Mouse (Mus musculus): ENCODE measurements around the gene Dyrk1a.
A peak's percentile ranks its signal among the peaks of the same experiment; 100 is the strongest.

Dyrk1a gene

DNA sequence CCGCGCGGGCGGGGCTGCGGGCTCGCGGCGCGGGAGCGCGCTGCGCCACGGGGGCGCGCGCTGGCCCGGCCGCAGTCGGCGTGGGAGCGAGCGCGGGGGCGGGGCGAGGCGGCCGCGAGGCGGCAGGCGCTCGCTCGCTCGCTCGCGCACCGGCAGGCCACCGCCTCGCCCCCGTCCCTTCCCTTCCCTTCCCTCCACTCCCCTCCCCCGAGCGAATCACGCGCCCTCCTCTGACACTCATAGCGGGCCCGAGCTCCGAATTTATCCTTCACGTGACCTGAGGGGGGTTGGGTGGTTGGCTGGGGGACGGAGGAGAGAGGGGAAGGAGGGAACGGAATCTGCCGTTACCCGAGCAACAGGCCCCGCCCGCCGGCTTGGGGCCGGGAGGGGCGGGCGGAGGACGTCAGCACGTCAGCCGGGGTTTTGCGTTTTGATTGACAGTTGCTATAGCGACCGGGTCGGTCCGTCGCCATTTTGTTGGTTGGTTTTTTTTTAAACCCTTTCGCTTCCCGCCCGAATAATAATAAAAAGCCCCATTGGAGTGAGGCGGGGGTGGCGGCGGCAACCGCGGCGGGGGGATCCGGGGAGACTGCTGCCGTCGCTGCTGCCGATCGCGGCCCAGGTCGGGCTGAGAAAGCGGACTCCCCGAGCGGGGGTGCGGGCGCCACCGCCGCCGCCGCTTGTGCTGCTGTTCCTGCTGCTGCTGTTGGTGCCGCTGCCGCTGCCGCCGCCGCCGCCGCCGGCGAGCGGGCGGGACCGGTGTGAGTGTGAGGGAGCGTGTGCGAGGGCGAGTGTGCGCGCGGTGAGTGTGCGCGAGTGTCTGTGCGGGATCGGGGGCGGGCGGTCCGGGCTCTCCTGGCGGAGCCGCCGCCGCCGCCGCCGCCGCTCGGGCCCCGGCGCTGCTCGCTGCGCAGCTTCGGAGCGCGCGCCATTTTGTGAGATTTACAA, at the start of gene Dyrk1a:
Gene Dyrk1a (plus strand): TSS at position 782 of the 948 bp plus-strand sequence.
- DNase-seq: peak; percentile 99

DNA sequence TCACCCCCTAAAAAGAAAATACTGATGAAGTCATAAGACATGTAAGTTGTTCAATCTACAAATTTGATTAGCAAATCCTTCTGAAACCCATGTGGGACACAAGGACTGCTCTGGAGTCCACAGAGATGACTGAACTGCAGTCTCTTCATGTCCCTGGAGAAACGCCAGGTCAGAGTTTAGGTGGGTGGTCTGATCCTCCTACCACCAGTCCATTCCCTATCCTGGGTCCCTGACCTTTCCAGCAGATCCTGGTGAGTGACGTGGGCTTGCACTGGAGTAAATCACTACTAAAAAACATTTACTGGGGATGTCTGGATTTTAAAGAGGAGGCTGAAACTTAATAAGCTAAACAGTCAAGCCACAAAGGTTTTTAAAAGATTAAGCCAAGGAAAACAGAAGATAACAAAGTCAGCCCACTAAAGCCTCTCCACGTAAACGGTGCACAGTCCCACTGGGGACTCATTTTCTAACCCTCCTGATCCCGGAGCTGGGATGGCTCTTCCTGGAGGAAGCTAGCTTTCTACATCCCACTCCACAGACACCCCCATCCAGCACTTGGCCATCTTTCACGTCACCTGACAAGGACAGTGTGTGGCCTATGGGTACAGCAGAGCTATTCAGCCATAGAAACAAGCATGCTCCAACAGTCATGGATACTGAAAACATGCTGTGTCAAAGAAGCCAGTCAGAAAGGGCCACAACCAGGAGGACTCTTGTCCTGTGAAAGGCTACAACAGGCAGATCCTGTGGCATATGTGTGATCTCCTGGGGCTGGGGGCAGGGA, 46.0 kb upstream of the Dyrk1a start:
- no peak for DNase-seq

DNA sequence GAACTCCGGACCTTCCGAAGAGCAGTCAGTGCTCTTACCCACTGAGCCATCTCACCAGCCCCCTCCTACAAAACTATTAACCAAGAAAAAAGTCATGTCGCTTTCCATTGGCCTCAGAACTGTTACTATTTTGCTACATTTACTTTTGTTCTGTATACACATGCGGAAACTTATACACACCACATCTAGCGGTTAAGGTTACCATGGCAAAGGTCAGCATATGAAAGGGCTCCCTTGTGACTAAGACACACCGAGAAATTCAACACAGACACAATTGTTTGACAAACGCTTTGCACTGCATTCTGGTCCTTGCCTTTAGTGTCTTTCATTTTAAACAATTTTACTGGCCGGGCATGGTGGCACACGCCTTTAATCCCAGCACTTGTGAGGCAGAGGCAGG, 45.1 kb upstream of the Dyrk1a start:
- DNase-seq: no peak

DNA sequence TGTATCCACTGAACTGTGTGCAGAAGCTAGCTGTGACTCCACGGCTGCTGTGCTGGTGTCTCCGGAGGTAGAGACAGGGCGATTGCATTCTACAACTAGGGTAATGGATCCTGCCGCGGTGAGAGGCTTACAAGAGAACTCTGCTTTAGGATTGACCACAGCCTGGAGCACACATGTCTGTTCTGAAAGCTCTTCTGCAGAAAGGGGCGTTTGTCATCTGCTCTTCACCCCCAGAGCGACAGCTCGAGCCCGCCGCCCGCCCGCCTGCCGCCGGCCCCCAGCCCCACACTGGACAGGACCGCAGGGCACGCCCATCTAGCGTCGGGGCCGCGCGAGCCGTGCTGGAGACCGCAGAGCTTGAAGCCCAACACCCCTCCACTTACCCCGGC, 43.9 kb upstream of the Dyrk1a start:
- DNase-seq: no peak

DNA sequence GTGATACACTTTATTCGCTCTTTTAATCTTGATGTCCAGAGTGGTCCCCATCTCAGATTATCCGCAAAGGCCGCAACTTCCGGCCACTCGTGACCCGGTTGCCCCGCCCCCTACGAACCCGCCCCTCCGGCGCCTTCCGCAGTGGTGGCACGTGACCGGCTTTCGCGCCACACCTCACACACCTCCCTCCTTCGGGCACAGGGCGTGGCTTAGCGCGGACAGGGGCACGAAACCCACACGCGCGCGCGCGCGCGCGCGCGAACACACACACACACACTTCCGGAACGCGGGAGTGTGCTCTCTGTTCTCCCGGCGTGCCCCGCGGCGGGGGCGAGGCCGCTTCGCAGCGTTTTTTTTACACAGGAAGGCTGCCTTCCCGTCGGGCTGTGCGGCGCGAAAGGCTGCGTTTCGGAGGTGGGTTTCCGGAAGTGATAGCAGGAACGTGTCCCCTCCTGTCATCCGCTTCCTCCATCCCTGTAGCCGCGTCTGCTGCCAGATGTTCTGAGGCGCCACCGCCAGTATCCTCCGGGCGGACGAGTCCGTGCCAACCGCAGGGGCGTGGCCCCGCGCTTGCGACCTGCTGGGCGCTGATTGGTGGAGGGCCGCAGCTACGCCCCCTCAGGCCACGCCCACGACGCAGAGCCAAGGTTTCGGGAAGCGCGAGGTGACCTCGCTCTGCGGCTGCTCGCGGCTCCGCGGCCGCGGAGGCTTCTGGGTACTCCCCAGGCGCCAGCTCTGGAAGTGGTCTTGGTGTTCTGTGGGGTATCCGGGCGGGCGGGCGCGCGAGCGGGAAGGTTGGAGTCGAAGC, 43.3 kb upstream of the Dyrk1a start, which contains the start of gene Vps26c:
Gene Vps26c (minus strand): TSS at position 487 of the 808 bp plus-strand sequence.
- peak; percentile 98 to 99 for DNase-seq

DNA sequence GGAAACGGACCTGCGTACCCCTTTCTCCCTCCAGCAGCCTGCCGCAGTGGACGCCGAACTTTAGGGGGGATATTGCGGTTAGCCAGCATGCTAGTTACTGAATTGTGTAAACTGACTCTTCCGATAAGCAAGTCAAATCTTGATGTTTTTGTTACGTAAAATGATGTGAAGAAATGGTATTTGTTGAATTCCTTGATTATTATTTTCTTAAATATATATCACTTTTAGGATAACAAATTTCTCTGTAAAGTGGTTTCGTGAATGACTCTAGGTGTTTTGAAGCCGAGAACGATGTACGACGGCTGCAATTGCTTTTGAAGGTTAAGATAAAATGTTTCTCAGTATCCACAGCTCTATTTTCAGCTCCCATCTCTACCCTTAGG, 42.7 kb upstream of the Dyrk1a start:
- DNase-seq: no peak

DNA sequence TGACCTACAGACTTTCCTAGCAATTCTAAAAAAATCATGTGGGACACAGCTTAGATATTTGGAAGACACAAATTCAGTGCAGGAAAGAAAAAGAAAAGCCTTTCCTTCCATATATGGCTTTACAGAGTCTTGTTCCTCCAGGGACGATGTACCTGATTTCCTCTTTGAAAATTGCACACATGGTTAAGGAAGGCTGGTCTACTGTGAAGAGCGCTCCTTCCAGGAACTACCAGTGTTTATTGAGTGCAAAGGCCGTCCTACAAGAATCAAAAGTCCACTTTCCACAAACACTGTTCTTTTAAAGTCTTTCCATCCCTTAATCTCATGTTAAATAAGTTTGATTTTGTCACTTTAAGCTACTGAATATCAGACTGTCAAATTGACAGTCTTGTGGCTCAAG, 42.3 kb upstream of the Dyrk1a start:
- no peak for DNase-seq

DNA sequence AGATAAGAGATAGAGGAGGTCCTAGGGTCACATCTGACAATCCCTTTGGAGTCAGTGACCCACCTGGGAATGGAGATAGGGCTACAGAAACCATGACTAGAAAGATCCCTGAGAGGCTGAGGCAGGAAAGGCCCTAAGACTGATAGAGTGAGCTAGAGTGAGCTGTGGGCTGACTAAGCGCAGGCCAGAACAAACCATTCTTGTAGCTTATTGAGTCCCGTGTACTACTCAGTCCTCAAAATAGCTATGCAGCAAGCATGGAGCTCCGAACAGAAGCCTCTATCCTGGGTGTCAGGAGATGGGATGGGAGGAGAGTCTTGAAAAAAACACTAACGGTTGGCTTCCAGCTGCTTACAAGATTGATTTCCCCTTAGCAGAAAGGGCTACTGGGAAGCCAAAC, 38.5 kb upstream of the Dyrk1a start:
- no peak for DNase-seq

DNA sequence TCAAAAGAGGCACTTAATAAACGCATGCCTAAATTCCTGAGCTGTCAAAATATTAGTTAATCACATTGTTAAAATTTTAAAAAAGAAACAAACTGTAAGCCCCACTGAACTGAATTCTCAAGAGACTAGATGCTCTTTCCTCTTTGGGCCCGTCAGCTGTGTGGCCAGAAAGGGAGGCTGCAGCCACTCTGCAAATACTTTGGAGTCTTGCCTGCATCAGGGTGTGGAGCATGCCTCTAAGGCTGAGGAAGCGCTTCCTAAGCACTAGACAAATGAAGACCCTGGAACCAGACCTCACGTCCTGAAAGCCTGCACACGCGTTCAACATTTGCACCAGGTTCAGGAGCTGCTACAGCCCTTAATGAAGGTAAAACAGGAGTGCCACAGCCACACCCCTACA, 36.1 kb upstream of the Dyrk1a start:
- DNase-seq: peak in 1 of 2 experiments; percentile 40

DNA sequence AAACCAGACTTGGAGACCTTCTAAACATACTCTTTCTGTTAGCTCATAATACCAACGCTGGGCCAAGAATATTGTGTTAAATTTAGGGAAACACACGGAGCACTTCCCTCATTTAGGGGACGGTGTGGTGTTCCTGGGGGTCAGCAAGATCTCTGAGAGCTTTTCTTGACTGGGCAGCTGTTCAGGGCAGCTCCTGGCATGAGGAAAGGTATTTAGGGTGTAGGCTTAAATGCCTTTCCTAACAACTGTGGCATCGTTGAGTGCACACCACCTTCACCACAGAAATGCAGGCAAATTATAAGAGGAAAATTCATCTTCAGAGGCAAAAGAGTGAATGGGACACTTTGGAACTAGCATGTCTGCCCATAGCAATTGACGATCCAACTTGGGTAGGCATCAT, 34.1 kb upstream of the Dyrk1a start:
- no peak for DNase-seq

DNA sequence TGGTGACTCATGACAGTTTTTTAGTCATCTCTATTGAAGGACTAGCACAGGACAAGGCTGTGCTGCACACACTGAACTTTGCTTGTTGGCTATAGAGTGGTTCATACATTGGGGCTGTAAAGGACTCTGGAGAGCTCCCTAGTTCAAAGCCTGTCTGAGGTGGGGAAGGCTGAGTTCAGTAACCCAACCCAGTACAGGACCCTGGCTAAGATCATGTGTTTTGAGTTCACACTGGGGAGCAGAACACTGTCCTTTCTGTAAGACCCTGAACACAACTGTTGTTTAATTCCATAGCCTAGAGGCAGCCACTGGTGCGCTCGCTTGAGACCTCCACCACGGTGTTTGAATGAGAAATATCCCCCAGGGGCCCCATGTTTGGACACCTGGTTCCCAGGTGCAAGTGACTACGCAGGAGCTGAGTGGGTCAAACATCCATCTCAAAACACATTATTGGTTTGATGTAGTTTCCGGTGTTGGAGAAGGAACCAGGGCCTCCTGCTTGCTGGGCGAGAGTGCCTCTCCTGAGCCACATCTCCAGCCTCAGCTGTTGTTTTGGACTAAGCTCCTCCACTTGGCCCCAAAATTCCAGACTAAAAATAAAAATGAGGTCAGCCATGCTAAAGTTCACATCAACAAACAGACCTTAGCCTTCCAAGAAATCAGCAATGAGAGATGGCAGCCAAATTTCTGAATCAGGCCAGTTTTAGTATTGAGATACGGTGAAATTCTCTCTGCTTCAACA, 33.2 kb upstream of the Dyrk1a start:
- peak; percentile 44 to 57 for DNase-seq

DNA sequence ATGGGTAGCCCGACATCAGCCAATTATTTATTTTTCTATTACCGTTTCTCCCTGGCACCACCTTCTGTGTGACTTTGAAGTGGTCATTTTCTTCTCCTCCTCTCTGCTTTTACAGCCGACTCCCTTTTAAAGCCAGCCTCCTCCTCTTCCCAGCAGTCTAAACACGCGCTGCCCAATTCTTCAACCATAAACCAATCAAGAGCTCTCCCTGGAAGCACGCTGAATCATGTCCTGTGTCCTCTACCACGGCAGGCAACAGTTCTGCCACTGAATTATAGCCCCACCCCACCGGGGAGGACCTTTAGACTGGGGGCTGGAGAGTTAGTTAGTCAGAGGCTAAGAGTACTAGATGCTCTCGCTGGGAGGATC, 32.7 kb upstream of the Dyrk1a start:
- peak; percentile 45 to 47 for DNase-seq

DNA sequence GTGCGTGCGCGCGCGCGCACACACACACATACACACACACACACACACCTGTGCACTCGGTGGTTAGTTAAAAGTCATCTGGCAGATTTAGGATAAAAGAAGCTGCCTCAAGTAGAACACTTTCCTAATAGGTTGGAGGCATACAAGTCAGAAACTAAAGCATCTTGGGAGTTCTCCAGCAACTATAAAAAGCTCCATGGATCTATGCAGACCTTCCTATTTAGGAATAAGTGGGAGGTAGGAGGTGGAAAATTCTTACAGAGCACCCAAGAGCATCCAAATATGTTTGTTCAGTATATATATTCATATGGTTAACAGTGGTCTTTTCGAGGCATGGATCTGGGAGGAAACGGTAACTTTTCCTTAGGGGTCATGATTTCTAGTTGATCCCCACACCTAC, 29.7 kb upstream of the Dyrk1a start:
- DNase-seq: no peak

DNA sequence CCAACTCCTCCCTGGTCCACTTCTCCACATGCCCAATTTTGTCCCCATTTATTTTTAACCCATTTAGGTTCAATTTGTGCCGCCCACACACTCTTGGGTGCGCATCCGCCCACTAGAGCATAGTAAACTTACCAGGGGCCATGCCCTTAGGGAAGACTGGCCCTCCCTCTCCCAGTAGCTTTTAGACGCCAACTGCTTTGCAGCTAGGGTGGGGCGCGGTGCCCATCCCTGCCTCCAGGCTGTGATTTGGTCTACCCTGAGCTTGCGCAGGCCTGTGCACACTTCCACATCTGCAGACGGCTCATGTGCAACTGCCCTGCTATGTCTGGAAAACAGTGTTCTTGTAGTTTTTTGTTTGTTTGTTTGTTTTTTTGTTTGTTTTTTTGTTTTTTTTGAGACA, 26.9 kb upstream of the Dyrk1a start:
- DNase-seq: no peak

DNA sequence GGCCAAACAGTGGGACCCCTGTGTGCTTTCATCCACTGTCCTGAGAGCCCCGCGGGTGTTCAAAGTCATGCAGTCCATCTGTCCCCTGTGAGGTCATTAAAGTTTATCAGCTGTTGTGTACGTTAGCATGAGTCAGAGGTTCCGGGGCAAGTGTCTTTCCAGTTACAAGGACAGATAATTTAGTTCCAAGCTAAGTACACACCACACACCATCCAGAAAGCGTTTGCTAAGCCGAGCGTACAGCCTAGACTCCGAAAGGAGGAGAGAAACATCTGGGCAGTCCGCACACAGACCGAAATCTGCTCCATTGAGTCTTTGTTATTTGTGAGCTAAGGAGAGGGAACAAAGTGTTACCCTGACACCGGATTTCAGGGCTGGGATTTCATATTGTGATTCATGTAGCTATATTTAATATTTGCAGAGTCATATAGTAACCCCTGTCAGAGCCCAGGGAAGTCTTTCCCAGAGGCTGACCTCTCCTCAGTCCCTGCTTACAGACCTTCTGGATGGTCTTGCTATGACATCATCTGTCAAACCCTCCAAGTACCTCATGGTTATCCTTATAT, 25.2 kb upstream of the Dyrk1a start:
- no peak for DNase-seq

DNA sequence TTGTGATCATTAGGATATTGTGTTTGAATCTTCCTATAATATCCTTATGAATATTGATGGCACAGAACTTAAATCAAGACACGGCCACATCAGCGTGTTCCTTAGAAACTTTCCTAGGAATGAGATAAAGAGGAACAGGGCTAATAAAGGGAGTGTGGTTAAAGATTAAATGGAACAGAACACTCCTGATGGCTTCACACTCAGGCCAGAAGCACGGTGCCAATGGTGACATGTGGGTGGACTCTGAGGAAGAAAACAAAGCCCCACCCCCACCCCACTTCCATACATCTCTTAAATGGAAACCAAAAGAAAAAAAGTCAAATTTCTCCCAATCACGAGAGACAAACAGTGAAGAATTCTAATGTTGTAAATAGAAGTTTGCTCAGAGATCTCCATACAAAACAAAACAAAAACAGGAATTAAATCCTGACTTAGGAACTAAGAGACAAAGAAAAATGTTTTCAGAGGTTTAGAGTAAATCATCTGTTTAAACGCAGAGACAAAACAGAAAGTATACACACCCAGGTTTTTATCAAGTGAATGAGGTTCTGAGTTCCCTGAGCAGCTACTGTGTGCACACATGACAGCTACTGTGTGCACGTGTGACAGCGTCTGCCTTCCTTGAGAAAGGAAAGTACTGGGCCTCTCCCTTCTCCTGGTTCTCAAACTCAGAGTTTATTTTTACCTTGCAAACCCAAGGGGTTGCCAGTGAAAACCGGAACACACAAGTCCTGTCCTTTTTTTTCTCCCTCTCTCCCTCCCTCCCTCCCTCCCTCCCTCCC, 23.8 kb upstream of the Dyrk1a start:
- no peak for DNase-seq

DNA sequence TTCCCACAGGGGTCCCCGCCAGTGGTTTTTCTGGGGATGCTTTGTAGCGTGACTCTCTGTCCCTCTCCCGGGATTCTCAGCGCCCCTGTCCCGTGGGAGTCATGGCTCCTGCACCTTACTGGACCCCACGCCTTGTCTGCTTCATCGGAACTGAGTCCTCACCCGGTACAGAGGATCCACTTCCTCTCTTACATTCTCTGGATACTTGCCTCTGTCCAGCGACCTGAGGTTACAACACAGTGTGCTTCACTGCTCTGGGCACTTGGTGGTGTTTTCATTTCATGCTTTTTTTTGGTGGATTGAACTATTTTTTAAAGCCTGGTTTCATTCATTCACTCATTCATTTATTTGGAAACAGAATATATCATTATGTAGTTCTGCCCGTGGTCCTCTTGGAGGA, 20.0 kb upstream of the Dyrk1a start:
- no peak for DNase-seq

DNA sequence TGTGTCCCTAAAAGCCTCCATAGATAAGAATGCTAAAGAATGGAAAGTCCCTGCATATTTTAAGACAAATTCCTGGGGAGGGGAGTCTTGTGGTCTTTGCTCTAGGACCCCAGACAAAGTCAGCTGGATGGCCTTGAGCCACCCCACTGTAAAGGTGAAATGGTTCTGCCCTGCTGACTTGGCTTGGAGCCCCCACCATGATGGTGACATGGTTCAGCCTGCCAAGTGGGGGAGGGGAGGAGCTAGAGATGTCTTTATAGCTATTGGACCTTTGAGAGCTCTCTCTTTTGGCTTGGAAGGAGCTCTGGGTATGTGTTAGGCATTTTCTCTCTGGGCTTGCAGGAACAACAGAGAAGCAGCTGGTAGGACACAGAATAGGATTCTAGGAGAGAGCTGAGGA, 17.9 kb upstream of the Dyrk1a start:
- no peak for DNase-seq

DNA sequence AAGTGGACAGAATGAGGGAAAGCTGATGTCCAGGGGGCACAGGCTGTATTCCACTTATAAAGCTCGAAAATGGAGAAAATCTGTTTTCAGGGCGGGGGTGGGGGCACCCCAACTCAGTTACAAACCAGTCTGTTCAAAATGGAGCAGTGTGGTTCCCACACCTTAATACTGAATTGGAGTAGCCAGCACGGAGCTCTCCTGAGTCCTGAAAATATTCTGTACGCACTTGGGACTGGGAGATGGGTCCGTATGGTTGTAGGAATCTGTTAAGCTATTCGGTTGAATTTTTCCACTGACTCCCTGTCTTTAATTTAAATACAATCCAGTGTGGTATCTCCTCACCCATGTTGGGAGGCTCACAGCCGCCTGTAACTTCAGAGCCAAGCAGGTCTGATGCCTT, 14.5 kb upstream of the Dyrk1a start:
- DNase-seq: no peak

DNA sequence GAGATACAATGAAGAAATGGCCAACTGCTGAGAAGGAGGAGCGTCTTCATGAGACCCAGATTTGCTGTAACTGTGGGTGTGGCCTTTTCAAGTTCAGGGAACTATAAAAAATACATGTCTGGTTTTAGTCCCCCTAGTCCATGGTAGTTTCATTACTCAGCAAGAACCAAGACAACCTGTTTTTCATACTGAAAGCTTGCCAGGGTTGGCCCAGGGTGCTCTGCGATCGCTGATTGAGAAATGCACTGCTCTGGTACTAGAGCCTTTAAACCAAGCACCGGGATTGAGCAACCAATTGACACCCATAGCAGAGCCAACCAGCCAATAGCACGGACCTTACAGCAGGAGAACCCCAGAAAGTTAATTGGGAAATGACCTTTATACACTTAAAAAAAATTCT, 13.6 kb upstream of the Dyrk1a start:
- DNase-seq: peak; percentile 50 to 51

DNA sequence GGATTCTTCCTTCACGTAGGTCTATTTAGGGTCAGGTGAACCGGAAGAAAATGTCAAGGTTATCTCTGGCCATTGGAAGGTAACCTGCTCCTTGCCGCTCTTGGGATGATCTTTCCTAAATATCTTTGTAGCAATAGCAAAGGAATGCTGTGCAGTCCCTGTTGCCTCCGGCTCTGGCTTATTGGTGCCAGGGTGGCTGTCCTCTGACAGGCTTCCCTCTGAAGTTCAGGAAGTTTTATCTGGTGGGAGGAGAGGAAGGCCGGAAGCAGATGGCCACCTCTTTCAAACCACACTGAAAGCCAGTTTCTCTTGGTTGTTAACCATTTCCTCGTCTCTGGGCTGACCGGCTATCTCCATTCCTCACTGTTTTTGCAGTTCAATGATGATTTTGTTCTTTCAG, 10.5 kb upstream of the Dyrk1a start:
- DNase-seq: peak; percentile 32 to 43
